Mouse (Mus musculus) urinary bladder, postnatal 25 days (tissue): ENCODE measurements at regions not wholly inside any gene's neighbourhood (a gene's known extent, or its start where the extent isn't known, plus 50 kb on each side); places are given as distances from the start of the nearest gene placed in this dataset.

Experiments used
- DNase-seq: peaks from one replicate; pipeline ENCODE4 v3.0.0; 2022; ENCODE audit warnings: low spot score

DNA sequence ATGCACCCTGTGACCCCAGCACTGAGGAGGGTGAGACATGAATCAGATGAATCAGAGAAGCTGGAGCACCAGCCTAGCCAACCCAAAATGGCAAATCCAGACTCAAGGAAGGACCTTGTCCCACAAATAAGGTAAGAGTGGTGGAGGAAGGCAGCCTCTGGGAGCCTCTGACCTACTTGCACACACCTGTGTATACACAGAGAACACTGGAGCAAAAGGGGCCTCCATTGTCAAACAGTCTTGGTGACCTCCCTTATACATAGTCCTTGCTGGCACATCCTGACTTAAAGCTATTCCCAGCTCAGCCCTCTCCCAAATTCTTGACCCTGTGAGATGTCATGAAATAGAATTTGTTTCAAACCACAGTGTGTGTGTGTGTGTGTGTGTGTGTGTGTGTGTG, 57.1 kb downstream of the Inhbb start:
- DNase-seq, result no peak

DNA sequence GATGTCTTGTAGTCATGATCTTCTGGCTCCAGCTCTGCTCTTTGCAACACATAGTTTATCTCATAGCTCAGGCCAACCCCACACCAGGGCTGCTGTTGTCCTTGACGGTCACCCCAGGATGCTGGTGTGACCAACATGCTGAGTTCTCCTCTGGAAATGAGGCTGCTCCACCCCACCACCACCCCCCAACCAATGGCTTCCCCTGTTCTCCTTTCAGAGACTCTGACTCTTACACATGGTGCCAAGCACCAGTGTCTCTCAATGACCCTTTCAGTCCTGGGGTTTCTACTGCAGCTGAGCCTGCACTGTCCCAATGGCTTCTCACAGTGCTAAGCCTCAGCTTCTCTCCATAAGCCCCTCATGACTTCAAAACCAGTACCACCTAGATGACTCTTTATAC, 64.0 kb downstream of the Inhbb start:
- DNase-seq, result no peak

DNA sequence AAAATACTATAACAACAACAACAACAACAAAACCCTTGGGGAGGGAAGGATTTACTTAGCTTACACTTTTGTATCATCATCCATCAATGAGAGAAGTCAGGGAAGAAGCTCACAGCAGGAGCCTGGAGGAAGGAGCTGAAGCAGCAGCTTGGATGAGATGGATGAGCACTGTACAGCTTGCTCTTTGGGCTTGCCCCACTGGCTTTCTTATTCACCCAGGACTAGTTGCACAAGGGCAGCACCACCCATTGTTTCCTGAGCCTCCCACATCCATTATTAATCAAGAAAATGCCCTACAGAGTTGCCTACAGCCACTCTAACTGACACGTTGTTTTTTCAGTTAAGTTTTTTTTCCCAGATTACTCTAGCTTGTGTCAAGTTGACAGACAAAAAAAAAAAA, 65.1 kb downstream of the Inhbb start:
- DNase-seq, result no peak

DNA sequence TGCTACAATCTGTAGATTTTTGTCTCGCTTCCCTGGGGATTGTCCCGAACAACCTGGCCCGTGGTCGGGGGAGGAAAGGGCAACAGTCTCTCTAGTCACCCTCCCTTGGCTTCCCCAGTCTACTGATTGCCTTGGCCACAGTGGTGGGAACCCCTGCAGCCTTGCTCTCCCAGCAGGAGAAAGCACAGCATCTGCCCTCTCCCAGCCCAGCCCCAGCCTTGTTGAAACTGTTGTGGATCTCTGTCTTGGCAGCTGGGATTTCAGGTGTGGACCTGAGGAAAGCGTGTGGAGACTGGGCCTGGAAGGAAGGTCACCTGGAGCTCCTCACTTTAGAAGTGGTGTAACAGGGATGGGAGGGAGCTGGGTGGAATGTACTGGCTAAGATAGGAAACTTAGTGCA, 66.6 kb downstream of the Inhbb start:
- DNase-seq, result no peak

DNA sequence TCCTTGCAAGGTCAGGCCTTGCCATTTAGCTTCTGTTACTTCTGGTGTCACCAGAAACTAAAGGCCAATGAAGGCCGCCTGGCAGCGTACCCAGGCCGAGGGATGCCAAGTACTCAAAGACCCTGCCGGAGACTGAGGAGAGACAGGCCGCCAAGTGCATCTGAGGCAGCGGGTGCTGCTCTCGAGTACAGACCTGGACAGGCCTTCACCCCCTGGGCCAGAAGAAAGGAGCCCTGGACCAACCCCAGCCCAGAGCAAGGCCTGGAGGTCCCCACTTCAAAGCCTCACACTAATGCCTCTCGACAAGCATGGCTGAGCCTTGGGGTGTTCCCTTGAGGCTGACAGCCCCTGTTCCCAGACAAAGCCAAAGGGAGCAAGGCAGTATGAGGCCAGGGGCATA, 70.5 kb downstream of the Inhbb start:
- no peak for DNase-seq

DNA sequence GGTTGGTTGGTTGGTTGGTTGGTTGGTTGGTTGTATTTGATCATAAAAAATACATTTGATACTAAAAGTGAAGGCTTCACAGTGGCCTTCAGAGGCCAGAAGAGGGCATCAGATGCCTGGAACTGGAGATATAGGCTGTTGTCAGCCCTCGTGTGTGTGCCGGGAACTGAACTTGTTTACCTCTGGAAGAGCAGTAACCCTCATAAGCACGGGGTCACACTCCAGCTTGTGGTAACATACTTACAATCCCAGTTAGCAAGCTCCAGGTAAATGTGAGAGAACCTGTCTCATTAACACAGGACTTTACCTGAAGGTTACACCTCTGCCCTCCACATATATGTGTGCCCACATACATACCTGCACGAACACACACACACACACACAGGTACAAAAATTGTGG, 71.2 kb downstream of the Inhbb start:
- DNase-seq, result no peak

DNA sequence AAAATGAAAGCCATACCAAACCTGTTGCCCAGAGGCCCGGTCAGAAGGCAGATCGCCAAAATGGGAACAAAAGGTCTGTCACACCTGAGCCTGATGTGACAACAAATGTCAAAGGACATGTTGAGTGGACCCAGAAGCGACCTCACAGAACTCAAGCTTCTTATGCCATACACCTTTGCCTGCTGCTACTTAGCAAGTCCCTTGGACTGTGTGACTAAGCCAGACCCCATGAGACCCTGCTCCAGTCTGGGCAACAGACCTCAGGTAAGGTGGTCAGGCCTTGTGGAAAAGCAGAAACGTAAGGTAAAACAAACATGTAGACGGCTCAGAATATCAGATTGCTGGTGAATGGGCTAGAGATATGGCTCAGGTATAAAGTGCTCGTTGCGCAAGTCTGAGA, 71.8 kb downstream of the Inhbb start:
- DNase-seq, result no peak

DNA sequence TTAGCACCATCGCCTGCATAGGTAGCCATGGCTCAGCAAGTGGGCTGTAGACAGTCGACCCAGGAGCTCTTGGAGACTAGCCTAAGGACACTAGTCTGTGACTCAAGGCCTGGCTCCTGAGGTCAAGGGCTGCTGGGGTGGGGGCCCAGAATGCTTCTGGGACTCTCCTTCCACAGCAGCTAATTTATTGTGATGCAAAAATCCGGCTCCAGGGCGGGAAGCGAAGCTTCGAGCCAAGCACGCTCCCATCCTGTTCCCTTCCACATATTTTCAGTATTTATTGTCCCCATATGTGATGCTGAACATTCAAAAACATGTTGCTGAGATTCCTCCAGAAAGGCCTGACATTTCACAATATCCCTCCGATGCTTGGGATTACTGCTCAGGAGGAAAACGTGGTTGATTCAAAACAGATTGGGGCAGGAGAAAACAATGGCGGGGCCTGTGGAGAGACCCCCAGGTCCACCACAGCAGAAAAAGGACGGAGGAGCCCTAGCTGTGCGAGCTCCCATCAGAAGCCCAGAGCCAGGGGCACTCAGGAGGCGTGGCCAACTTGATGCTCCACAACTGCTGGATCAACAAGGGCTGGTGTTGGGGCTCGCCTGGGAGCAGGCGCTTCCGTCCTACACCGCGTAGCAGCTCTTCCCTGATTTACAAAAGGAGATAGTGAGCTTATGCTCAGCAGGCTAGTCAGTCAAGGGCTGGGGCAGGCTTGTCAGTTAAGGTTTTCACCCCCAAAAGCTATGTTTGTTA, 73.4 kb downstream of the Inhbb start:
- DNase-seq, result no peak

DNA sequence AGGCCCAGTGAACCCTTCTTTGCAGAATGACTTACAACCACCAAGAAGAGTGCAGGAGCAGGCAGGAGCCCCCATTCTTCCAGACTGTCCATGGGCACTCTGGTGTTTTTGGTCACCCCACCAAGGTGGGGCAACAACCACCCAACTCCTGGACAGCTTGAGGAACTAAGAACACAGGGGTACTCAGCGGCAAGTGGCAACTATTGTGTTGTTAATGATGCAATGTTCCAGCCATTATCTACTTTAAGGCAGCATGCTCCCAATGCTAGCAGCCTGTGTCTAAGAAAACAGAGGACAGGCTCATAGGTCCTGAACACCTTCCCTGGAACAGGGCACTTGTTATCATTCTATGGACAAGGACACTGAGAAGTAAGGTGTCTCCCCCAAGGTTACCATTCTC, 74.3 kb downstream of the Inhbb start:
- DNase-seq, result no peak

DNA sequence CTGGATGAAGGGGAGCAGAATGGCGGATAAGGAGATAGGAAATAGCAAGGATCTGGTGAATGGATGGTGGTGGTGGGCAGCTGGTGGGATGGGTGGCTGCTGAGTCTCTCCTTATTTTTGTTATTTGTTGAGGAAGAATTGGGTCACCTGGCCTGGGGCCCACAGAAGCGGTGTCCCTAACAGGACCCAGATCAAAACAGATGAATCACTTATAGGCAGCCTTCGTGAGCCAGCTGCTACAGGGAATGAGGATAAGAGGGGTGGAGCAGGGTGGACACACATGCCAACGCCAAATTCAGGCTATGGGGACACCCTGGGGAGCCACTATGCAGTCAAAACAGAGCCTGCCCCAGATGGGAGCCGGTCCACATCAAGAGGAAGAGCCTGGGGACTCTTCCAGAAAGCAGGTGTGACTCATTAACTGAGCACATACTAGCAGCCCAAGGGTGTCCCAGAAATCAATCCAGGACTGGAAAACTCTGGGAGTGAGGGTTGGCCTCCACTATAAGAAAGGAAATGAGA, 75.4 kb downstream of the Inhbb start:
- no peak for DNase-seq

DNA sequence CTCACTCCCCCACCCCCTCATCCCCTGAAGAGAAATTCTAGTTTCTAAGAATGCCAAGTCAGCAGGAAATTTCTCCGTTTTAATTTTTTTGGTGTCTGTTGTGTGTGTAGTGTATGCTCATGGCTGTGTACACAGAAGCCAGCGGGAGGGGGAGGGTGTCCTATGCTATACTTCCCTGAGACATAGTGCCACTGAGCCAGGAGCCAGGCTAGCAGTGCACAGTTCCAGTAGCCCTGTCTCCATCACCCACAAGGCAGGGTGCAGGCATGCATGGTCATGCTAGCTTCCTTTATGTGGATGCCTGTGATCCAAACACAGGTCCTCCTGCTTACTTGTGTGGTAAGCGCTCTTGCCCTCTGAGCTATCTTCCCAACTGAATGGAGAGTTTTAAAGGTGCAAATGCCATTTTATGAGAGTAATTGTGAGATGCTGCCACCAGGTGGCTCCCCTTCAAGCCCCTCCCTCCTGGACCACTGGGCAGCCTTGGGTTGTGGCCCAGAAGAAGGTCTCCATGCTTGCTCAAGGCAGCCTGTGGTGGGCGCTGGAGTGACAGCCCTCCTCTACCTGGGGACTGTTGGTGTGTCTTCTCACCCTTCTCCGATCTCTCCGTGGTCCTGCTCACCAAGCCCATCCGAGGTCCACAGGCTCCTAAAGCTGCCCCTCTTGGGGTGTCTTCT, 76.8 kb downstream of the Inhbb start:
- DNase-seq, result no peak

DNA sequence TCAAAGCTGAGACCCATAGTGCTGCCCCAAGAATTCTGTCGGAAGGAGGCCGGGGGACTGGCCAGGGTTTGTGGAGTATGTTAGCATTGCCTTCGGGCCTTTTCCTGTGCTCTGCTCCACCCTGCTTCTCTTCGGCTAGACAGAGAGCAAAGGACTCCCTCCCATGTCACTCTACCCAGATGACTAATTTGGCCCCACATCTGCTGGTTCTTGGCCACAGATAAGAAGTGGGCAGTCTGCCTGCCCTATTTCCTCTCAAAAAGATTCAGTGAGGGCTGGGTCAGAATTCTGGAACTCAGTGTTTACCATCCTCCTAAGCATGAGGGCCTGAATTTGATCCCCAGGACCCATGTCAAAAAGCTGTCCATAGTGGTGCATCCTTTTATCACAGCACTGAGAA, 78.0 kb downstream of the Inhbb start:
- no peak for DNase-seq

DNA sequence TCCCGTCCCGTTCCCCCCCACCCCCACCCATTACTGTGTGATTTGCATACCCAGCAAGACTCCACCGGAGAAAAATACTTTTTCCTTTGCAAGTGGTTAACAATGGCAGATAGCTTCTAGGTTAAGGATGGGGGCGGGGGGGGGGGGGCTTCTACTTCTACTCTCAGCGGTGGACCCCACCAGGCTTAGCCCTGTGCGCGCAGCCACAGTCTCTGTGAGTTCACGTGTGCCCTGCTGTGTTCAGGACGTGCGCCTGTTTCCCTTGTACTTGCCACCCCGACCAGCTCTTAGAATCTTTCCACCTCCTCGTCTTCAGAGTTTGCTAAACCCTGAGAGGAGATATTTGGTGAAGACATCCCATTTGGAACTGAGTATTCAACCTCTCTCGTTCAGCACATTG, 86.9 kb downstream of the Inhbb start:
- DNase-seq, result no peak

DNA sequence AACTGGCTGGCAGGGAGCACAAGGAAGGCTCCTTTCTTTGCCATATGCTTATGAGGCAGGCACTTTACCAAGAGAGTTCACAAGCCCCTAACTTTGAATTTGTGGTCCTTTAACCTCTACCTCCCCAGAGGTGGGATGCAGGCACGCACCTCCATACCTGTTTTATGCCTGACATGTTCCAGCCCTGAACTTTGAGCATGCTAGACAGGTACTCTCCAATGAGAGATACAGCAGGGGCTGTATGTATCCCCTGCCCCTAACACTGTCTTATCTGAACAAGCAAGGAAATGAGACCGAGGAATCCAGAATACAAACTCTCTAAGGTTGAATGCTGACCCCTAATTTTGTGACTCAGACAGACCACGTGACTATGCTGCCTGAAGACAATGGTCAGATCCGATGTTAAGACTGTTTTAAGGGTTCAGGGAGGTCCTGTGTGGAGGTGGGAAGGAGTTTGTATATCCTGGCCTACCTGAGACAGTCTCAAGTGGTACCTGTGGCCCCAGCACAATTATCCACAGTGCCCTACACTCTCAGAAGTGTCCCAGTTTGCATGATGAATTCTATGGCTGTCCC, 91.2 kb downstream of the Inhbb start:
- no peak for DNase-seq

DNA sequence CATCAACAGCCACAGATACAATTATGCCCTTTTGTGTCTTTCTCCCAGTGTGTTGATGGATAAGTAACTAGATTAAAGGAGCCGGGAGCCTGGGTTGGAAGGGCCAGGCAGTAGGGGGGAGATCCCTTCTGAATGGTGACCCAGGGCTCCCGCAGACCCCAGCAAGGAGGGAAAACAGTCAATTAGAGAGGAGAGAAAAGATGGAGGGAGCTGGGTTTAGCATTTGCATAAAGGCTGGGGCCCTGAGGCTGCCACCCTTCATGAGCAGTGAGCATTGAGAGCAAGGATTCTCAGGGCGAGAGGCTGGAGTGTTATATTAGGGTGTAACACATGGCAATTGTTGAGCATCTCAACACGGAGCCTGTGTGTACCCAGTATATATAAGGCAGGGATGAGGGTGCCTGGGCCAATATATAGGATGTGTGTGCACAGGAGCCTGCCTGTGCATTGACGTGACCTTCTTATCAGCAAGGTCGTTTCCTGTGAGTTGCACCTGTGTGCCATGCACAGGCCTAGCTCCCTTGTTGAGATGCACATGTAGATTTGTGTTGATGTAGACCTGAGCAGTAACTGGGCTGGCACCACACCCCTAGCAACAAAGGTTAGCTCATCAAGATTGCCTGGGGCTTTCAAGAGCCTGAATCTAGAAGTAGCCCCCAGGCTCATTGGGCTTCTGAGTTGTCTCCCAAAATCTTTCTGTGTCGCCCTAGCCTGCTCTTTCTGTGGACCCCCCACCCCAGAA, 92.2 kb downstream of the Inhbb start:
- no peak for DNase-seq

DNA sequence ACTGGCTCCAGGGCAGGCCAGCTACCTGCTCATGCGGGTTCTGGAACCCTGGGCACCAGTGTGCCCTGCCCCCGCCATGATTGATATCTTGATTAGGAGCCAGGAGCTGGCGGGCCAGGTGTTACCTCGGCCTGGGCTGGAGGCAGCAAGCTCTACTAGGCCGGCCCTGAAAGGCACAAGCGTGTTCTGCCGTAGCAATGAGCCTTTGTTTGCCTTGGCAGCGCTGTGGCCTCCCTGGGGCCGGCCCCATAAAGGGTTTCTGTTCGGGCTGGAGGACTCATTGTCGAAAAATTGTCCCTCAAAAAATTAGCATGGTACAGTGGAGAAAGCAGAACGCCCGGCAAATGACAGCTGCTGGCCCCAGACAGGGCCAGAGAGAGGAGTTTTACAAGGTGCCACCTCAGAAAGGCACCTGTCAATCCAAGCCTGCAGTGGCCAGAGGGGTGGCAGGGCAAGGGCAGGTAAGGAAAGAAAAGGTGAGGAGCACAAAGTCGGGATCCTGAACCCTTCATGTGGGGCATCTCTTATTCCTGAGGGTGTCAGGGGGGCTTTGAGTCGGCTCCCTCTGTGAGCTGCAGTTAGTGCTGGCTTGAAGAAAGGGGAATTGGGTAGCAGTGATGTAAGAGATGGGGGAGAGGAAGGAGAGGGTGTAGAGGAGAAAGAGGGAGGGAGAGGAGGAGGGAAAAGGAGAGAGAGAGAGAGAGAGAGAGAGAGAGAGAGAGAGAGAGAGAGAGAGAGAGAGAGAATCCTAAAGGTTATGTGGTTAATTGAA, 92.9 kb downstream of the Inhbb start:
- DNase-seq, result no peak

DNA sequence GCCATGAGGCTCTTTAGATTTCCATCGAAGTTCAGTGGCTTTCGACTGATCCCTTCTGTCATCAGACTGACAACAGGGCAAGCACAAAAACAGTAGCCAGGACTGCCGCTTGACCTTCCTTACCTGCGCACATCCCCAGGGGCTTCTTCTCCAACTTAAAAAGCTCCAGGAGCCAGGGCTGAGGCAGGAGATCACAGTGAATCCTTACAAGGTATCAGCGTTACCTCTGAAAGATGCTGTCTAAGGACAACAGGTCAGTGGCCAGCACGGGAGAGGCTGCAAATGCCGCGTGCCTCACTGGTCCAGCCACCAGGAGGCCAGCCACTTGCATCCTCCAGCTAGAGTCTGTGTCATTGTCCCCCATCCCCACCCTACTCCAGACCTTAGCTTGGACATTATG, 97.5 kb downstream of the Inhbb start:
- no peak for DNase-seq

DNA sequence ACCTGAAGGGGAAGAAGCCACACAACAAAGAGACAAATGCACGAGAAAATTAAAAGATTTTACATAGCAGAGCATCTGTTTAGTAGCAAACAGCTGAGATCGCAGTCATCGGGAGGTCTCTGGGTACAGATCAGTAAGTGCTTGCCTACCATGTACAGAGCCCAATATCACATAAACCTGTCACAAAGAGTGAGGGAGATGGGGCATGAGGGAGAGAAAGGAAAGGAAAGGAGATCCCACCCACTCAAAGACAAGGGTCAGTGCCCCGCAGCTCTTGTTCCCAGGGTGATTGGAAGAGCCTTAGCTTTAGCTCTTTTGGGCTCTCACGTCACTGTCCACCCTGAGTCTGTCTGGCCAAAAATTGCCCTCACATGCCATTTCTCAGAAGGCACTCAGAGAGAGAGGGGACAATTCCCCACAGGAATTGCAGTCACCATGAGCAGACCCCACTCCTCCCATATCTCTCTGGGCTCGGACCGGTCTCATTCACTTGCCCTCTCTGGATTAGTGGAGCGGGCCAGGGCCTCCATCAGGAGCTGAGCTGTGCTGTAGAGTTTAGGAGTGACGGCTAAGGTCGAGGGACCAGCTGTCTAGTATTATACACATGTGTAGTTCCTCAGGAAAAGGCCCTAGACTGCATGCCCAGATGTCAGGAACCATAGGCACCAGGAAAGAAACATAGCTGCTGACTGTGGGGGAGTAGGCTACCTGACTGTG, 99.6 kb downstream of the Inhbb start:
- no peak for DNase-seq

DNA sequence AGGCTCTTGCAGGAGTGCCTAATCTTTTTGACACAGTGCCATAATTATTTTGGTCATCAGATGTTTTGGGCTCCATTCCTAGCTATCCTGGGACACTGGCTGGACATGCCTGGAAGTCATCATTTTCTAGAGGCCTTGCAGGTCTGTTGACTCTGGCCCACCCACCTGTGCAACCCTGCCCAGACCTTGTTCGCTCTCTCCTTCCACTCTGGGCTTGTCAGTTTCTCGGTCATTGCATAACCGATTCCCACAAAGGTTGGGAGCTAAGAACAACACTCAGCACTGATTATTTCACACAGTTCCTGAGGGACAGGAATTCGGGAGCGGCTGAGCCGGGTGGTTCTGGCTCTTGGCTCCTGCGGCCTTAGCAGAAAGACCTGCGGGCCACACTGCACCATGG, 100.2 kb downstream of the Inhbb start:
- DNase-seq, result no peak

DNA sequence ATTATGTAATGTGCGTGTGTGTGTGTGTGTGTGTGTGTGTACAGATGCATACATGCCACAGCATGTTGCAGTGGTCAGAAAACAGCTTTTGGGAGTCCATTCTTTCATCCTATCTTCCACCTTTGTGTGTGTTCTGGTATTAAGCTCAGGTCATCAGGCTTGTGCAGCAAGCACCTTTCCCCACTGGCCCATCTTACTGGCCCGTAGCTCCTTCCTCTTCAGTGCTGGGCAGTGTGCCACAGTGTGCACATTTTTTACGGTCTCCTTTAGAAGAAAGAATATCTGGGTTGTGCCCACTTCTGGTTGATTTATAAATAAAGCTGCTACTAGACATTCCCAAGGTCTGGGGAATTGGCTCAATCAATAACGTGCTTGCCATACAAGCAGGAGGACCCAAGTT, 105.0 kb downstream of the Inhbb start:
- DNase-seq, result no peak

DNA sequence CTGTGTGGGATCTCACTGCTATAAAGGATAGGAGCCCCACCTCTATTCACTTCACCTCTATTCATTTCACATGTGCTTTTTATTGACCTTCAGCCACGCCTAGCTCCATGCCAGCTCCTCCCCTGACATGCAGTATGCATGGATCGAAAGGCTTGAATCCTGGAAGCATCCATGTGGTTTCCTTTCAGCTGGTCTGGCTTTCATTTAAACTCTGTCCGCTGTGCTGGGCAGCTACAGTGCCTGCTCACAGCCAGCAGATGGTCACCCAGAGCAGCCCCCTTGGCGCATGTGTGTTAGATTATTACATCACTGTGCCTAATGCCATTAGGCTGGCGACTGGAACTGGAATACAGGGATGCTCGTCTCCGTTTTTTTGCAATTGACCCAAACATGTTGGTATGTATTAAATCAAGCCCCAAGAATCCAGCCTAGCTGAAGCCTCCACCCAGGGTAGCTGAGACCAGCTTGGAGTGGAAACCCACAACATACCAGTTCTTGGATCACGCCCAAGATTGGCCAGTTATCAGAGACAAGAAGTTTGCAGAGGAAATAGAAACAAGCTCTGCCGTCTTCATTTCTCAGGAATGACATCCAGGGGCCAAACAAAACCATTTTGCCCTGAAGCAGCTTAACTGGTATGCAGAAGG, 113.2 kb downstream of the Inhbb start:
- no peak for DNase-seq
